Mouse (Mus musculus) G1E-ER4 (cell line): ENCODE results near the gene Spib. TPM values are rescaled to one million over a fixed set of nuclear protein-coding genes. Genes with fewer than 3 reads are reported as not detected.

Source experiments
- GATA1 ChIP-seq: IDR thresholded peaks from one replicate; pipeline ENCODE4 v1.8.0; 2012; ENCODE audit warnings: low read length, inconsistent platforms
- polyA plus RNA-seq: library from polyadenylated mRNA; stranded (reverse); fragments of >175 nt; gene quantifications from 2 replicates; pipeline ENCODE4 v1.2.3, GENCODE M21; 2012

Gene Spib
- polyA plus RNA-seq: 0.32 and 0.33 TPM in 2 replicates

GRCm38 (mm10) chr7:44531946-44532732 lies at the start of gene Spib:
Gene Spib, minus strand, starts transcription at chr7:44532071.
- TF ChIP-seq GATA1: no peak

GRCm38 (mm10) chr7:44581637-44582036 lies 49.8 kb upstream of the Spib start:
- TF ChIP-seq GATA1: no peak

GRCm38 (mm10) chr7:44576333-44576844 lies 44.5 kb upstream of the Spib start:
- TF ChIP-seq GATA1: no peak

GRCm38 (mm10) chr7:44572956-44573484 lies 41.1 kb upstream of the Spib start:
- TF ChIP-seq GATA1: no peak

- TF ChIP-seq GATA1: no peak
These were observed 40.4 kb upstream of the Spib start, which contains the start of gene Napsa for GRCm38 (mm10) chr7:44572213-44572701. Gene Napsa, plus strand, starts transcription at chr7:44572380.

- no peak for TF ChIP-seq GATA1
These were observed 39.9 kb upstream of the Spib start for GRCm38 (mm10) chr7:44571811-44572210.

- no peak for TF ChIP-seq GATA1
These were observed 39.1 kb upstream of the Spib start for GRCm38 (mm10) chr7:44570989-44571388.

GRCm38 (mm10) chr7:44568803-44569202 lies 36.9 kb upstream of the Spib start:
- no peak for TF ChIP-seq GATA1

GRCm38 (mm10) chr7:44565414-44565813 lies 33.5 kb upstream of the Spib start:
- TF ChIP-seq GATA1: no peak

- TF ChIP-seq GATA1: no peak
These were observed 32.6 kb upstream of the Spib start for GRCm38 (mm10) chr7:44564486-44564885.

GRCm38 (mm10) chr7:44563284-44563683 lies 31.4 kb upstream of the Spib start:
- TF ChIP-seq GATA1: no peak

GRCm38 (mm10) chr7:44560435-44561400 lies 28.8 kb upstream of the Spib start:
- TF ChIP-seq GATA1: no peak

- no peak for TF ChIP-seq GATA1
These were observed 25.8 kb upstream of the Spib start for GRCm38 (mm10) chr7:44557629-44558028.

- no peak for TF ChIP-seq GATA1
These were observed 22.0 kb upstream of the Spib start, which contains the start of gene Nr1h2 for GRCm38 (mm10) chr7:44553826-44554225. Gene Nr1h2, minus strand, starts transcription at chr7:44553951.

GRCm38 (mm10) chr7:44553196-44553764 lies 21.4 kb upstream of the Spib start:
- no peak for TF ChIP-seq GATA1
